Mouse (Mus musculus) midbrain, embryonic 10.5 days (tissue): ENCODE measurements around the gene Mfsd4b5. TPM values are rescaled to one million over a fixed set of nuclear protein-coding genes. Genes with fewer than 3 reads are reported as not detected.

Experiments used
- DNase-seq: peaks from one replicate; pipeline ENCODE4 v3.0.0-alpha.2; 2017; ENCODE audit warnings: low spot score
- H3K27ac ChIP-seq: fragments of 300-500 bp; sonication (generic); replicated peaks from 2 replicates; pipeline ENCODE4 v1.5.1; 2016; ENCODE audit warnings: mild to moderate bottlenecking
- H3K27me3 ChIP-seq: fragments of 300-500 bp; sonication (generic); 2 replicates; pipeline ENCODE4 v1.6.1; 2016; ENCODE audit warnings: low read depth, mild to moderate bottlenecking; ENCODE audit not compliant: poor library complexity, severe bottlenecking
- H3K36me3 ChIP-seq: fragments of 300-500 bp; sonication (generic); 2 replicates; pipeline ENCODE4 v1.6.1; 2016; ENCODE audit warnings: mild to moderate bottlenecking, moderate library complexity
- H3K4me1 ChIP-seq: fragments of 300-500 bp; sonication (generic); 2 replicates; pipeline ENCODE4 v1.6.1; 2016
- H3K4me3 ChIP-seq: fragments of 300-500 bp; sonication (generic); 2 replicates; pipeline ENCODE4 v1.5.1; 2016; ENCODE audit warnings: mild to moderate bottlenecking, moderate library complexity
- H3K9me3 ChIP-seq: fragments of 300-500 bp; sonication (generic); replicated peaks from 2 replicates; pipeline ENCODE4 v1.6.1; 2016; ENCODE audit warnings: mild to moderate bottlenecking
- WGBS: fragments of 180-500 bp; shearing (Covaris S2); methylation state at CpG from one replicate; pipeline ENCODE4 v1.1.7; 2016; 5-methylcytosine and 5-hydroxymethylcytosine counted together
- polyA plus RNA-seq: library from polyadenylated mRNA; unstranded; fragments of >200 nt; fragmentation: Nextera tagmentation; extraction: Ambion mirVana; gene quantifications from 2 replicates; pipeline ENCODE4 v1.2.1, GENCODE M21; 2016

Gene Mfsd4b5
- 0.09 TPM in 1 of 2 replicates, not detected in the other for polyA plus RNA-seq

DNA sequence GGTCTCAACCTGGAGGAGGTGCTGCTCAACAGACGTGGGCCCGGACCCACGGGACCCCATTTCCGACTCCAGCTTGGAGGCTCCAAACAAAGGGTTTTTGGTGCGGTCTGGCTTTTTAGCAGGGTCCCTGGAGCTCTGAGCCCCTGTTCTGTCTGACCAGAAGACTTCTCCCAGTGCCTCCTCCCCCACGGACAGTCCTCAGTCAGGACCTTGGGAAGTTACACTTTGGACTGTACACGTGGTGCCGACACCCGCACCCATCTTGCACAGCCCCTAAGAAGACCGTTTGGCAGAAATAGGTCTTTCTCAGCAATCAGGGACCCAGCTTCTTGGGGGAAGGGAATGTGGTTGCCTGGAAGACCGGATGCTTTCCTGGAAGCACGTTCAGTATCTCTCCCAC is at the start of gene Mfsd4b5:
Mfsd4b5 (minus strand) TSS at position 181 of the 400 bp plus-strand sequence.
- DNase-seq, result no peak
- Histone ChIP-seq H3K4me3 (no peak within 1 kb of the TSS), H3K36me3 (no peaks in the 10 kb centered on the region), H3K27ac (no peak within 1 kb of the TSS), H3K27me3 (no peaks in the 10 kb centered on the region), H3K9me3 (no peaks in the 10 kb centered on the region), H3K4me1 (no peaks in the 10 kb centered on the region)
- 93% methylated on average over 12 of the region's 12 CpGs for WGBS

- Histone ChIP-seq H3K4me1 (no peaks in the 10 kb centered on the region), H3K9me3 (no peaks in the 10 kb centered on the region), H3K4me3 (no peak overlapping the region), H3K27ac (no peak overlapping the region), H3K36me3 (no peaks in the 10 kb centered on the region), H3K27me3 (no peaks in the 10 kb centered on the region)
- no peak for DNase-seq
- WGBS, result 95% methylated on average over 6 of the region's 6 CpGs
These were observed 48.5 kb upstream of the Mfsd4b5 start for GRCm38 (mm10) chr10:40034956-40035355.

- WGBS, result 92% methylated on average over 2 of the region's 2 CpGs
- H3K4me1 ChIP-seq, result no peaks in the 10 kb centered on the region
- H3K27me3 ChIP-seq, result no peaks in the 10 kb centered on the region
- DNase-seq, result no peak
- H3K27ac ChIP-seq, result no peak overlapping the region
- H3K9me3 ChIP-seq, result no peaks in the 10 kb centered on the region
- no peak overlapping the region for H3K4me3 ChIP-seq
- no peaks in the 10 kb centered on the region for H3K36me3 ChIP-seq
These were observed 46.5 kb upstream of the Mfsd4b5 start for GRCm38 (mm10) chr10:40032897-40033296.

DNA sequence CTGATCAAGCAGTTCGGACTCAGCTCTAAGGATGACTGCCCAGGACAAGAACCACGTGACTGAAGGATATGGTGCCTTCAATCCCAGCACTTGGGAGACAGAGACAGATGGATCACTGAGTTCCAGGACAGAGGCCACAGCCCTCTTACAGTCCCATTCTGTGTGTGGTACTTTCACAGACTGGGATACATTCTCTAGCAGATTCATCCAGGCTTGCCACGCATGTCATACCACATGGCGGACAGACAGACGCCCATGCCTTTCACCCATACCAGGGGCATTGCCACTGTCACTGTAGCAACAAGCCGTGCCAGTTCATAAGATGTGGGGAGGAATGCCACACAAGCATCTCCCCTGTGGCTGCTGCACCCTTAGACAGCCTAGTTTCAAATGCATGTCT is 44.3 kb upstream of the Mfsd4b5 start:
- no peak for DNase-seq
- Histone ChIP-seq H3K9me3 (peaks cover 7% of the 10 kb centered on the region; the same call in 1 of the 2 replicates), H3K4me1 (no peaks in the 10 kb centered on the region), H3K4me3 (no peak overlapping the region), H3K36me3 (no peaks in the 10 kb centered on the region), H3K27ac (no peak overlapping the region), H3K27me3 (no peaks in the 10 kb centered on the region)
- 93% methylated on average over 6 of the region's 6 CpGs for WGBS

DNA sequence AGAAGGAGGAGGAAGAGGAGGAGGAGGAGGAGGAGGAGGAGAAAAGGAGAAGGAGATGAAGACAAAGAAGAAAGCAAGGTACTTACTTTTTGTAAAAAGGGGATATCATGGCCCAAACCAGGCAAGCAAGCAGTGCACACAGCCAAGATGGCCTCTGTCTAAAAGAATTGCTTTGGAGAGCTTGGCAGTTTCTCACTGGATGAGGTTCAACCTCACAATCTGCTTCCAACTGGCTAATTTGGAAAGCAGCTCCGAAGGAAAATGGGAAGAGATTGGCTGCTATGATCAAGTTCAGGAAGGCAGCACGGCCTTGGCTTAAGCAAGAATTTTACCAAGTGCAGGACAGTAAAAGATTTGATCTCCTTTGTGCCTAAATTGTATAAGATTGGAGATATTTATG is 43.2 kb upstream of the Mfsd4b5 start:
- no peak for DNase-seq

GRCm38 (mm10) chr10:40028091-40028490 is 41.6 kb upstream of the Mfsd4b5 start:
- 85% methylated on average over 8 of the region's 8 CpGs for WGBS
- no peak for DNase-seq
- Histone ChIP-seq H3K27ac (no peak overlapping the region), H3K36me3 (no peaks in the 10 kb centered on the region), H3K9me3 (peaks cover 7% of the 10 kb centered on the region; the same call in 1 of the 2 replicates), H3K4me1 (peaks cover 16% of the 10 kb centered on the region), H3K4me3 (no peak overlapping the region), H3K27me3 (peaks cover 11% of the 10 kb centered on the region)

More for the DNA sequence above, 43.2 kb upstream of the Mfsd4b5 start:
- Histone ChIP-seq H3K9me3 (peaks cover 7% of the 10 kb centered on the region; the same call in 1 of the 2 replicates), H3K36me3 (no peaks in the 10 kb centered on the region), H3K27me3 (no peaks in the 10 kb centered on the region), H3K27ac (no peak overlapping the region), H3K4me3 (no peak overlapping the region), H3K4me1 (peaks cover 8% of the 10 kb centered on the region)
- 90% methylated on average over 2 of the region's 2 CpGs for WGBS

DNA sequence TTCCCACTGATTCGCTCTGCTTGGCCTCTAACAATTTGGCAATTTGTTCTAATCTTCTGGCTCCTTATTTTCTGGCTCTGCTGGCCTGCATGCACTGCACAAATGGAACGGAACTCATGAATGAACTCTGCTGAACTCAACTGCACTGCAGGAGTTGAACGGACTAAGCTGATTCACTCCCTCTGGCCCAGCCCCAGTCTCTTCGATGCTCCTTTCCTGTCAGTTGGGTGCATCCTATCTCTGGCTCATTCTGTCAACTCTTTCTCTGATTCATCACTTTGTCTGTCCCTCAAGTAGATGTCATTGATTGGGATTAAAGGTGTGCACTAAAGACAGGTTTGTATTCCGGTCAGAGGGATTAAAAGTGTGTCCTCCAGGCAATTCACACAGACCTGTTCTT is 40.1 kb upstream of the Mfsd4b5 start:
- no peak for DNase-seq
- H3K27me3 ChIP-seq, result peaks cover 25% of the 10 kb centered on the region
- peaks cover 7% of the 10 kb centered on the region; the same call in 1 of the 2 replicates for H3K9me3 ChIP-seq
- peaks cover 16% of the 10 kb centered on the region for H3K4me1 ChIP-seq
- no peak overlapping the region for H3K27ac ChIP-seq
- H3K4me3 ChIP-seq, result no peak overlapping the region
- H3K36me3 ChIP-seq, result no peaks in the 10 kb centered on the region
- WGBS, result 93% methylated on average over 5 of the region's 5 CpGs

DNA sequence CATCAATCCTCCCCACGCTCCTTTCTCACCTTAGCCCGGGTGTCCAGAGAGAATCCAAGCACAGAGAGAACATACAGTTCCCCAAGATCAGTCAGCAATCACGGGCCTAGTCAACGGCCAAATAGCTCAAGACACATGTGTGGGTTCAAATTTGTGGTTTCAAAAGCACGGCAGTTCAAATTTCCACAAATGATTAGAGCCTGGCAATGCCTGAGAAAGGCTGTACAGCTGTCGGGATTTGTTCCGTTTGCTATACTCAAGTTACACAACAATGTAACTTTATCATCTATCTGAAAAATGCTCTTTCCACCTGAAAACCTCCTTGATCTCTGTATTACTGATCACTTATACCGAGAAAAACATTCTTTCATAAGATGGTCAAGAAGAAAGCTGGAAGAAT is 39.1 kb upstream of the Mfsd4b5 start:
- Histone ChIP-seq H3K9me3 (peaks cover 7% of the 10 kb centered on the region; the same call in 1 of the 2 replicates), H3K36me3 (no peaks in the 10 kb centered on the region), H3K27ac (peak overlapping the region; percentile 86), H3K4me3 (peak overlapping the region; percentile 71), H3K27me3 (peaks cover 28% of the 10 kb centered on the region), H3K4me1 (peaks cover 16% of the 10 kb centered on the region)
- no peak for DNase-seq
- WGBS, result 76% methylated on average over 8 of the region's 8 CpGs

DNA sequence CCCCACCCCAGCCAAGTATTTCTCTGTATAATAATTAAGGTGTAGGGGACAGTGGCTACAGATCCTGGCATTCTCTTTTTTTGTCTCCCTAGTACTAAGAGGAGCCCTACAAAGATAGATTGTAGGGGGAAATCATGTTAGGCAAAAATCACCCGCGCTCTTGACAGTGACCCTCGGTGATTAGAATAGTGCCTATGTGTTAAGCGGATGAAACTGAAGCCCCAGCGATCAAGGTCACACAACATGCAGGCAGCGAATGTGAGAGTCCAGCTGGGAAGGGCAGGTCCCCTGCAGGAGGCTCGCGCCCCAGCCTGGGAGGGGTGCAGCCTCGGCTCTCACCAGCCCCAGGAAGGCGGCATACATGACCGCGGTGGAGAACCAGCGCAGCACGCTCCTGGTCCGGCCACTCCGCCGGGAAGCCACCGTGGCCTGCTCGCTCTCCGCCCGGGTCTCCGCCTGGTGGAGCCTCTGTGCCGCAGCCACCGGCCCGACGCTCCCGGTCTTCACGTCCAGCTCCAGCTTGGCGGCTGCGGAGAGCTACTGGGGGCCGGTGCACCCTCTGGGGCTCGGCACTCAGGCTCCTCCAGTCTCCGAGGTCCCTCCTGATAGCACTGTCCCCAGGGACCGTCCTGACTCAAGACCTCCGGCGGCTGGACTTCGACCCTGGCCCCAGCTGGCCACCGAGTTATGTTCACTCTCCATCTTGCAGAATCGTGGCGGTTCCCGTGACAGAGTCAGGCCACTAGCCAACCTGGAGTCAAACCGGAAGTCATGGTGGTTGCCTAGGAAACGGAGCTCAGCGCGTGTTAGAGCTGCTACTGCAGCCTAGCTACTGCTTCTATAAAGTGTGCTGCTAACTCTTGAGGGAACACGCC is 38.3 kb upstream of the Mfsd4b5 start, which contains the start of gene Mfsd4b1:
Mfsd4b1 (minus strand) TSS at position 715 of the 875 bp plus-strand sequence.
- peaks cover 7% of the 10 kb centered on the region; the same call in 1 of the 2 replicates for H3K9me3 ChIP-seq
- under 1% methylated on average over 46 of the region's 46 CpGs for WGBS
- DNase-seq, result peak; percentile 90
- H3K27me3 ChIP-seq, result peaks cover 28% of the 10 kb centered on the region
- H3K36me3 ChIP-seq, result no peaks in the 10 kb centered on the region
- peak within 1 kb of the TSS; percentile 71 for H3K4me3 ChIP-seq
- peak within 1 kb of the TSS; percentile 86 for H3K27ac ChIP-seq
- peaks cover 16% of the 10 kb centered on the region for H3K4me1 ChIP-seq

- no peak for DNase-seq
- Histone ChIP-seq H3K4me3 (no peak overlapping the region), H3K4me1 (peaks cover 14% of the 10 kb centered on the region), H3K27ac (no peak overlapping the region), H3K36me3 (no peaks in the 10 kb centered on the region), H3K9me3 (no peaks in the 10 kb centered on the region), H3K27me3 (peaks cover 28% of the 10 kb centered on the region)
- 74% methylated on average over 2 of the region's 2 CpGs for WGBS
These were observed 34.0 kb upstream of the Mfsd4b5 start for GRCm38 (mm10) chr10:40020401-40020800.

DNA sequence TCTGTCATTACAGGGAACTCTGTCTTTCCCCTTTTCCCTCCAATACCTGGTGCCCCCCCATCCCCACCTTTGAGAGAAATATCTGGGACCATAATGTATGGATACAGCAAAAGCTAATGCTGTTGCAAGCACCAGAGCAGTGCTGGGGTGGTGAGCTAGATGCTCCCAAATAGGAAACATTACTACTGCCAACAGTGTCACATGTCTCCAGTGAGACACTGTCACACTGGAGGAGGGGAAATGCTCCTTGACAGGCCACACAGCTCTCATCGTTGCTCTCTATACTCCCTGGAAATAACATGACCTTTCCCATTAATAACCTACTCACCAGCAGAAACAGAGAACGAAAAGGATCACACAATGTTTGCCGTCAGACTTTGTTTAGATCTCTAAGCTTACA is 33.0 kb upstream of the Mfsd4b5 start:
- Histone ChIP-seq H3K27me3 (peaks cover 28% of the 10 kb centered on the region), H3K27ac (no peak overlapping the region), H3K36me3 (no peaks in the 10 kb centered on the region), H3K9me3 (no peaks in the 10 kb centered on the region), H3K4me3 (no peak overlapping the region), H3K4me1 (peaks cover 6% of the 10 kb centered on the region)
- DNase-seq, result no peak
- WGBS, result 77% methylated on average over 3 of the region's 3 CpGs

DNA sequence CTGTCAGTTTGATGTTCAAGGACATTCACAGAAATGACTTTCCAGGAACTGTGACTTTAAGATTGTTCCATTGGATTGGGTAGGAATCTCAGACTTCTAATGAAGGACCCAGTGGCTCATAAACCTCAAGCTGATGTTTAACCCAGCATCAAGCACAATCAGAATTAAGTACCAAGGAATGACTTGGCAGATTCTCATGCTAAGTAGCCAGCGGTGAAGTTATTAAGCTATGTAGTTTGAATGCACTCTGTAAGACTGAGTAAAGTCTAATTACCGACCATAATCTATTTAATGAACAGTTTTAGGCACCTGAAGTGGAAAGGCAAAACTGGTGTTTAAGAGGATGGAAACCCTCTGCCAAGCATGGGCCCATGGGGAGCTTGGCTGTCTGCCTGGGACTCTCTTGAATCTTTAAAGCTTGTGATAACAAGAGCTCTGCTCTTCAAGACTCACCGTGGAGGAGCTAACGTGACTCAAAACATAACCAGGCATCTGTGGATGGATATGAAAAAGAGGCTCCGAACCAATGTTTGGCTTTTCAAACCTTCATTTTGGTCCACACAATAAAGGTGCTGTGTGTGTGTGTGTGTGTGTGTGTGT is 31.9 kb upstream of the Mfsd4b5 start:
- Histone ChIP-seq H3K27ac (no peak overlapping the region), H3K4me1 (no peaks in the 10 kb centered on the region), H3K9me3 (no peaks in the 10 kb centered on the region; the same call in 1 of the 2 replicates), H3K36me3 (no peaks in the 10 kb centered on the region), H3K27me3 (peaks cover 19% of the 10 kb centered on the region), H3K4me3 (no peak overlapping the region)
- no peak for DNase-seq
- 91% methylated on average over 5 of the region's 5 CpGs for WGBS

DNA sequence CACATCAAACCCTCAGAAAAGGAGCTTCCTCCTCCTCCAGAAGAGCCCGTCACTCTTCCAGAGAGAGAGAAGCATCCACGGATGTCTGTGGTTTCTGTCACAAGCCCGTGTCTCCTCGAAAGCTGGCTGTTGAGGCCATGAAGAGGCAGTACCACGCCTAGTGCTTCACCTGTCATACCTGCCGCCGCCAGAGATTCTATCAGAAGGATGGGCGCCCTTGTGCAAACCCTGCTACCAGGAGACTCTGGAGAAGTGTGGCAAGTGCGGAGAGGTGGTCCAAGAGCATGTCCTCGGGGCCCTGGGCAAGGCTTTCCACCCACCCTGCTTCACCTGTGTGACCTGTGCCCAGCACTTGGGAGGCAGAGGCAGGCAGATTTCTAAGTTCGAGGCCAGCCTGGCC is 23.1 kb upstream of the Mfsd4b5 start:
- no peak overlapping the region for H3K4me3 ChIP-seq
- H3K4me1 ChIP-seq, result peaks cover 16% of the 10 kb centered on the region
- H3K36me3 ChIP-seq, result no peaks in the 10 kb centered on the region
- DNase-seq, result no peak
- 86% methylated on average over 11 of the region's 11 CpGs for WGBS
- no peaks in the 10 kb centered on the region; the same call in 1 of the 2 replicates for H3K9me3 ChIP-seq
- no peak overlapping the region for H3K27ac ChIP-seq
- H3K27me3 ChIP-seq, result no peaks in the 10 kb centered on the region
